Mouse (Mus musculus) heart, embryonic 12.5 days (tissue): ENCODE data around the gene Olfr1231. TPM values are rescaled to one million over a fixed set of nuclear protein-coding genes. Genes with fewer than 3 reads are reported as not detected.

ENCODE experiments used
- ATAC-seq: fragments of 200-750 bp; cut with Nextera tagmentation; 2 replicates; pipeline ENCODE4 v1.8.0; 2017; ENCODE audit warnings: moderate TSS enrichment, moderate library complexity; ENCODE audit not compliant: insufficient number of reproducible peaks, low FRiP score
- H3K27ac ChIP-seq: fragments of 300-500 bp; sonication (generic); 2 replicates; pipeline ENCODE4 v1.5.1; 2016; ENCODE audit warnings: mild to moderate bottlenecking, moderate library complexity; ENCODE audit not compliant: poor library complexity, severe bottlenecking
- H3K27me3 ChIP-seq: fragments of 300-500 bp; sonication (generic); replicated peaks from 2 replicates; pipeline ENCODE4 v1.6.1; 2016; ENCODE audit warnings: mild to moderate bottlenecking, moderate library complexity
- H3K36me3 ChIP-seq: fragments of 300-500 bp; sonication (generic); 2 replicates; pipeline ENCODE4 v1.6.1; 2016; ENCODE audit warnings: mild to moderate bottlenecking, moderate library complexity
- H3K4me1 ChIP-seq: fragments of 300-500 bp; sonication (generic); replicated peaks from 2 replicates; pipeline ENCODE4 v1.6.1; 2016; ENCODE audit warnings: mild to moderate bottlenecking
- H3K4me2 ChIP-seq: fragments of 300-500 bp; sonication (generic); 2 replicates; pipeline ENCODE4 v1.6.1; 2016; ENCODE audit warnings: mild to moderate bottlenecking, moderate library complexity
- H3K4me3 ChIP-seq: fragments of 300-500 bp; sonication (generic); 2 replicates; pipeline ENCODE4 v1.5.1; 2016; ENCODE audit warnings: mild to moderate bottlenecking
- H3K9ac ChIP-seq: fragments of 300-500 bp; sonication (generic); 2 replicates; pipeline ENCODE4 v1.6.1; 2016; ENCODE audit warnings: mild to moderate bottlenecking, moderate library complexity
- H3K9me3 ChIP-seq: fragments of 300-500 bp; sonication (generic); replicated peaks from 2 replicates; pipeline ENCODE4 v1.6.1; 2016; ENCODE audit warnings: mild to moderate bottlenecking, moderate library complexity
- WGBS: fragments of 180-500 bp; shearing (Covaris S2); methylation state at CpG from one replicate; pipeline ENCODE4 v1.1.7; 2016; 5-methylcytosine and 5-hydroxymethylcytosine counted together
- polyA plus RNA-seq: library from polyadenylated mRNA; unstranded; fragments of >200 nt; fragmentation: Nextera tagmentation; extraction: Ambion mirVana; gene quantifications from 2 replicates; pipeline ENCODE4 v1.2.1, GENCODE M21; 2016

The Olfr1231 gene
- not detected in 2 replicates for polyA plus RNA-seq

- Histone ChIP-seq H3K27me3 (no peaks in the 10 kb centered on the region), H3K4me2 (no peak within 1 kb of the TSS), H3K4me3 (no peak within 1 kb of the TSS), H3K9ac (no peak within 1 kb of the TSS), H3K36me3 (no peaks in the 10 kb centered on the region), H3K4me1 (no peaks in the 10 kb centered on the region), H3K9me3 (no peaks in the 10 kb centered on the region), H3K27ac (no peak within 1 kb of the TSS)
- WGBS = 56% methylated on average over 2 of the region's 2 CpGs
- ATAC-seq = no peak
Observed at GRCm38 (mm10) chr2:89306974-89307373, at the start of gene Olfr1231. TSS of gene Olfr1231 (minus strand) at chr2:89307074.

- Histone ChIP-seq H3K4me1 (no peaks in the 10 kb centered on the region), H3K4me2 (no peak within 1 kb of the TSS), H3K27ac (no peak within 1 kb of the TSS), H3K9me3 (no peaks in the 10 kb centered on the region), H3K36me3 (no peaks in the 10 kb centered on the region), H3K27me3 (no peaks in the 10 kb centered on the region), H3K4me3 (no peak within 1 kb of the TSS), H3K9ac (no peak within 1 kb of the TSS)
- no peak for ATAC-seq
Observed at GRCm38 (mm10) chr2:89342298-89342697, 35.4 kb upstream of the Olfr1231 start, which contains the start of gene Olfr1233. TSS of gene Olfr1233 (minus strand) at chr2:89342398.

- H3K36me3 ChIP-seq = no peaks in the 10 kb centered on the region
- ATAC-seq = no peak
Observed at GRCm38 (mm10) chr2:89329575-89329974, 22.7 kb upstream of the Olfr1231 start, which contains the start of gene Olfr1232. TSS of gene Olfr1232 (minus strand) at chr2:89329675.

DNA sequence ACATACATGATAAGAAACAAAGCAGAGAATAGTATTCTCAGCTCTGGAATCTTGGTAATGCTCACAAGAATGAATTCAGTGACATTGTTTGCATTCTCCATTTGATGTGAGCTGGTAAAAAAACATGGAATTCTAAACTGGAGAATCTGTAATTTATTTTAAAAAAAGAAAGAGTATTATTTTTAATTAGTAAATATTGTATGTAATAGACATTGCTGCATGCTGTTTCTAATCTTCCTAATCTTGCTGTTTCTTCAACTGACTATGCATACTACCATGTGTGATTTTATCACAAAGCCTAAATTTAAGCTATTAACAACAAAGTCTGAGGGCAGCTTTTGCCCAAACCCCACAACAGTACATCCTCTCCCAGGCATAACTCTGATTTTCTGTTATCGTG, 9.7 kb downstream of the Olfr1231 start, which contains the start of gene Olfr1230:
Gene Olfr1230, minus strand, starts transcription at position 101 of the 400 bp plus-strand sequence.
- Histone ChIP-seq H3K9me3 (no peaks in the 10 kb centered on the region), H3K4me3 (no peak within 1 kb of the TSS), H3K36me3 (no peaks in the 10 kb centered on the region), H3K9ac (no peak within 1 kb of the TSS), H3K27ac (no peak within 1 kb of the TSS), H3K27me3 (no peaks in the 10 kb centered on the region), H3K4me1 (no peaks in the 10 kb centered on the region), H3K4me2 (no peak within 1 kb of the TSS)
- WGBS = 86% methylated on average over 1 of the region's 1 CpGs
- no peak for ATAC-seq

More at GRCm38 (mm10) chr2:89329575-89329974, 22.7 kb upstream of the Olfr1231 start, which contains the start of gene Olfr1232:
- Histone ChIP-seq H3K27ac (no peak within 1 kb of the TSS), H3K4me2 (no peak within 1 kb of the TSS), H3K4me3 (no peak within 1 kb of the TSS), H3K4me1 (no peaks in the 10 kb centered on the region), H3K9me3 (no peaks in the 10 kb centered on the region), H3K9ac (no peak within 1 kb of the TSS), H3K27me3 (no peaks in the 10 kb centered on the region)

DNA sequence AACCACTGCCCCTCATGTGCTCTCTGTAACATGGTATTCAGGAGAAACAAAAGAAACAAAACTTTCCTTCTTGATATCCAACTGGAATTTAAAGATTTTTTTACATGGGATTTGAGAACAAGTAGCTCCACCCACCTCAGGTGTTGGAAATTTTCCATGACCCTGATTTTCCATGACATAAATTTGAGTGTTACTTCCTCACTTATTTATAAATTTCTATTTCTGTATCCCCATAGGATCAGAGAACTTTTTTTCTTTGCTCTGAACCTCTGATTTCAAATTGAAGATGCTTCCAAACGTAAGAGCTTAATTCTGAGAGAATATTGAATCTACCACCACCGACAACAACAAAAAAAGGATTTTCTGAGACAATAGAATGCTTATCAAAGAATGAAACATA, 19.0 kb downstream of the Olfr1231 start, which contains the start of gene Olfr1229:
Gene Olfr1229, minus strand, starts transcription at position 101 of the 400 bp plus-strand sequence.
- no peaks in the 10 kb centered on the region for H3K27me3 ChIP-seq
- H3K4me1 ChIP-seq = no peaks in the 10 kb centered on the region
- no peak within 1 kb of the TSS for H3K9ac ChIP-seq
- H3K9me3 ChIP-seq = no peaks in the 10 kb centered on the region
- H3K36me3 ChIP-seq = no peaks in the 10 kb centered on the region
- no peak within 1 kb of the TSS for H3K4me2 ChIP-seq
- no peak for ATAC-seq
- no peak within 1 kb of the TSS for H3K4me3 ChIP-seq
- H3K27ac ChIP-seq = no peak within 1 kb of the TSS
- WGBS = 75% methylated on average over 2 of the region's 2 CpGs

- H3K4me1 ChIP-seq = no peaks in the 10 kb centered on the region
- H3K9me3 ChIP-seq = no peaks in the 10 kb centered on the region
- no peaks in the 10 kb centered on the region for H3K36me3 ChIP-seq
- H3K4me3 ChIP-seq = no peak within 1 kb of the TSS
- no peak for ATAC-seq
- no peak within 1 kb of the TSS for H3K9ac ChIP-seq
- no peak within 1 kb of the TSS for H3K27ac ChIP-seq
- no peak within 1 kb of the TSS for H3K4me2 ChIP-seq
- H3K27me3 ChIP-seq = no peaks in the 10 kb centered on the region
Observed at GRCm38 (mm10) chr2:89253962-89254361, 52.9 kb downstream of the Olfr1231 start, which contains the start of gene Olfr1228. TSS of gene Olfr1228 (minus strand) at chr2:89254062.

Other genes starting within 250 kb of the Olfr1231 start
- gene Olfr1218, start 245.9 kb downstream of the Olfr1231 start, polyA plus RNA-seq = not detected in 2 replicates
- not detected in 2 replicates for gene Olfr1219, start 223.6 kb downstream of the Olfr1231 start, polyA plus RNA-seq
- gene Olfr1220, start 200.2 kb downstream of the Olfr1231 start, polyA plus RNA-seq = not detected in 2 replicates
- gene Olfr1221, start 189.8 kb downstream of the Olfr1231 start, polyA plus RNA-seq = not detected in 2 replicates
- gene Olfr1222, start 174.0 kb downstream of the Olfr1231 start, polyA plus RNA-seq = not detected in 2 replicates
- not detected in 2 replicates for gene Olfr1223, start 155.5 kb downstream of the Olfr1231 start, polyA plus RNA-seq
- gene Olfr1224-ps1, start 143.0 kb downstream of the Olfr1231 start, polyA plus RNA-seq = not detected in 2 replicates
- gene Olfr1225, start 132.4 kb downstream of the Olfr1231 start, polyA plus RNA-seq = not detected in 2 replicates
- gene Olfr1226, start 107.0 kb downstream of the Olfr1231 start, polyA plus RNA-seq = not detected in 2 replicates
- not detected in 2 replicates for gene Olfr1228, start 53.0 kb downstream of the Olfr1231 start, polyA plus RNA-seq
- not detected in 2 replicates for gene Olfr1229, start 19.1 kb downstream of the Olfr1231 start, polyA plus RNA-seq
- not detected in 2 replicates for gene Olfr1230, start 9.8 kb downstream of the Olfr1231 start, polyA plus RNA-seq
- gene Olfr1232, start 22.6 kb upstream of the Olfr1231 start, polyA plus RNA-seq = not detected in 2 replicates
- not detected in 2 replicates for gene Olfr1233, start 35.3 kb upstream of the Olfr1231 start, polyA plus RNA-seq
- not detected in 2 replicates for gene Olfr1234, start 57.8 kb upstream of the Olfr1231 start, polyA plus RNA-seq
- not detected in 2 replicates for gene Olfr1238, start 102.6 kb upstream of the Olfr1231 start, polyA plus RNA-seq
- not detected in 2 replicates for gene Olfr1239, start 113.3 kb upstream of the Olfr1231 start, polyA plus RNA-seq
- not detected in 2 replicates for gene Olfr1240, start 135.9 kb upstream of the Olfr1231 start, polyA plus RNA-seq
- not detected in 2 replicates for gene Olfr1241, start 180.1 kb upstream of the Olfr1231 start, polyA plus RNA-seq
- gene Olfr1242, start 191.3 kb upstream of the Olfr1231 start, polyA plus RNA-seq = not detected in 2 replicates
- gene Olfr1243, start 224.4 kb upstream of the Olfr1231 start, polyA plus RNA-seq = not detected in 2 replicates